Mouse (Mus musculus) heart, embryonic 14.5 days (tissue): ENCODE data around the gene 1700020A23Rik. TPM values are rescaled to one million over a fixed set of nuclear protein-coding genes. Genes with fewer than 3 reads are reported as not detected.
A peak's percentile ranks its signal among the peaks of the same experiment; 100 is the strongest.

Source experiments
- ATAC-seq: fragments of 200-750 bp; cut with Nextera tagmentation; 2 replicates; pipeline ENCODE4 v1.8.0; 2017; ENCODE audit warnings: low read depth, moderate TSS enrichment; ENCODE audit not compliant: insufficient number of reproducible peaks, insufficient read depth, low FRiP score
- H3K27ac ChIP-seq, 2 experiments: fragments of 200-500 bp in 1 of 2; fragments of 300-500 bp in 1 of 2; sonication (generic) in 1 of 2; replicated peaks in 1 of 2; 2 replicates each; pipeline ENCODE4 v1.5.1; 2012 to 2014; ENCODE audit warnings: low read depth in 2 of 2, low read length in 2 of 2, control low read depth in 1 of 2, mild to moderate bottlenecking in 1 of 2, mixed read lengths in 1 of 2; ENCODE audit not compliant: control insufficient read depth in 1 of 2, insufficient read depth in 1 of 2
- H3K27me3 ChIP-seq: fragments of 300-500 bp; sonication (generic); 2 replicates; pipeline ENCODE4 v1.6.1; 2014; ENCODE audit warnings: mild to moderate bottlenecking, low read length, control low read depth; ENCODE audit not compliant: control insufficient read depth, insufficient read depth
- H3K36me3 ChIP-seq: fragments of 300-500 bp; sonication (generic); 2 replicates; pipeline ENCODE4 v1.6.1; 2014; ENCODE audit warnings: mild to moderate bottlenecking, control low read depth, low read length, mixed read lengths; ENCODE audit not compliant: control insufficient read depth, insufficient read depth
- H3K4me1 ChIP-seq, 2 experiments: fragments of 200-500 bp in 1 of 2; fragments of 300-500 bp in 1 of 2; sonication (generic) in 1 of 2; 2 replicates each; pipeline ENCODE4 v1.6.1; 2012 to 2014; ENCODE audit warnings: low read length in 2 of 2, control low read depth in 1 of 2, mixed read lengths in 1 of 2; ENCODE audit not compliant: control insufficient read depth in 2 of 2, insufficient read depth in 2 of 2
- H3K4me2 ChIP-seq: fragments of 300-500 bp; sonication (generic); 2 replicates; pipeline ENCODE4 v1.6.1; 2014; ENCODE audit warnings: mild to moderate bottlenecking, low read length
- H3K4me3 ChIP-seq, 2 experiments: fragments of 200-500 bp in 1 of 2; fragments of 300-500 bp in 1 of 2; sonication (generic) in 1 of 2; 2 replicates each; pipeline ENCODE4 v1.5.1; 2012 to 2014; ENCODE audit warnings: low read length in 2 of 2, mild to moderate bottlenecking in 2 of 2, control low read depth in 1 of 2, low read depth in 1 of 2, moderate library complexity in 1 of 2; ENCODE audit not compliant: control insufficient read depth in 1 of 2, insufficient read depth in 1 of 2
- H3K9ac ChIP-seq: fragments of 300-500 bp; sonication (generic); 2 replicates; pipeline ENCODE4 v1.6.1; 2014; ENCODE audit warnings: mild to moderate bottlenecking, low read length
- H3K9me3 ChIP-seq: fragments of 300-500 bp; sonication (generic); 2 replicates; pipeline ENCODE4 v1.6.1; 2016; ENCODE audit warnings: low read length, control low read depth; ENCODE audit not compliant: control insufficient read depth
- WGBS: fragments of 180-500 bp; shearing (Covaris S2); extraction: QIAGEN DNeasy Blood & Tissue Kit; methylation state at CpG from one replicate; pipeline ENCODE4 v1.1.7; 2014; 5-methylcytosine and 5-hydroxymethylcytosine counted together
- polyA plus RNA-seq: library from polyadenylated mRNA; unstranded; fragments of >200 nt; fragmentation: Nextera tagmentation; extraction: Ambion mirVana; gene quantifications from 2 replicates; pipeline ENCODE4 v1.2.1, GENCODE M21; 2014

Gene 1700020A23Rik
- polyA plus RNA-seq, 1 experiment from 2014 or later, result not detected

- ATAC-seq, result no peak
- no peak overlapping the region for H3K4me2 ChIP-seq
- no peaks in the 10 kb centered on the region for H3K4me1 ChIP-seq
- no peaks in the 10 kb centered on the region for H3K27me3 ChIP-seq
- 33% methylated on average over 16 of the region's 16 CpGs for WGBS
- no peaks in the 10 kb centered on the region for H3K36me3 ChIP-seq
- no peaks in the 10 kb centered on the region for H3K9me3 ChIP-seq
- no peak overlapping the region for H3K9ac ChIP-seq
- no peak overlapping the region for H3K4me3 ChIP-seq
- H3K27ac ChIP-seq, result no peak overlapping the region
Measured at GRCm38 (mm10) chr2:130411558-130412495, 6.8 kb downstream of the 1700020A23Rik start.

GRCm38 (mm10) chr2:130412775-130413174 lies 7.7 kb downstream of the 1700020A23Rik start:
- H3K4me3 ChIP-seq, result no peak overlapping the region
- H3K36me3 ChIP-seq, result no peaks in the 10 kb centered on the region; the same call in 1 of the 2 replicates
- H3K9ac ChIP-seq, result no peak overlapping the region
- H3K4me1 ChIP-seq, result no peaks in the 10 kb centered on the region
- 76% methylated on average over 3 of the region's 3 CpGs for WGBS
- no peak overlapping the region for H3K27ac ChIP-seq
- H3K27me3 ChIP-seq, result no peaks in the 10 kb centered on the region
- no peaks in the 10 kb centered on the region for H3K9me3 ChIP-seq
- ATAC-seq, result no peak
- no peak overlapping the region for H3K4me2 ChIP-seq

GRCm38 (mm10) chr2:130414094-130414856 lies 9.2 kb downstream of the 1700020A23Rik start:
- Histone ChIP-seq H3K4me2 (no peak overlapping the region), H3K36me3 (peaks cover 9% of the 10 kb centered on the region; the same call in 1 of the 2 replicates), H3K27ac (no peak overlapping the region), H3K27me3 (no peaks in the 10 kb centered on the region), H3K9ac (no peak overlapping the region), H3K4me3 (no peak overlapping the region), H3K9me3 (no peaks in the 10 kb centered on the region), H3K4me1 (no peaks in the 10 kb centered on the region)
- 70% methylated on average over 6 of the region's 6 CpGs for WGBS
- no peak for ATAC-seq

GRCm38 (mm10) chr2:130421781-130422620 lies 16.9 kb downstream of the 1700020A23Rik start:
- 94% methylated on average over 26 of the region's 26 CpGs for WGBS
- Histone ChIP-seq H3K36me3 (peaks cover 15% of the 10 kb centered on the region), H3K27me3 (no peaks in the 10 kb centered on the region), H3K9me3 (no peaks in the 10 kb centered on the region), H3K4me1 (peaks cover 6 to 14% of the 10 kb centered on the region in 2 experiments), H3K9ac (no peak overlapping the region), H3K27ac (no peak overlapping the region), H3K4me2 (no peak overlapping the region), H3K4me3 (no peak overlapping the region)
- no peak for ATAC-seq

GRCm38 (mm10) chr2:130423397-130424125 lies 18.5 kb downstream of the 1700020A23Rik start:
- Histone ChIP-seq H3K36me3 (peaks cover 17% of the 10 kb centered on the region), H3K9me3 (no peaks in the 10 kb centered on the region), H3K27me3 (no peaks in the 10 kb centered on the region), H3K4me1 (peaks cover 6 to 14% of the 10 kb centered on the region in 2 experiments), H3K27ac (peak overlapping the region; percentile 78 to 86), H3K9ac (peak overlapping the region; percentile 89), H3K4me2 (peak overlapping the region; percentile 97), H3K4me3 (peak overlapping the region; percentile 67 to 90)
- WGBS, result 12% methylated on average over 49 of the region's 49 CpGs
- peak; percentile 58 for ATAC-seq

- Histone ChIP-seq H3K36me3 (peaks cover 10% of the 10 kb centered on the region), H3K4me1 (peaks cover 6 to 14% of the 10 kb centered on the region in 2 experiments), H3K4me2 (peak within 1 kb of the TSS; percentile 97), H3K9me3 (no peaks in the 10 kb centered on the region), H3K9ac (peak within 1 kb of the TSS; percentile 89), H3K27ac (peak within 1 kb of the TSS; percentile 78 to 86), H3K27me3 (no peaks in the 10 kb centered on the region), H3K4me3 (peak within 1 kb of the TSS; percentile 67 to 90)
- ATAC-seq, result peak; percentile 91
- WGBS, result under 1% methylated on average over 58 of the region's 58 CpGs
Measured at GRCm38 (mm10) chr2:130424126-130424853, 19.2 kb downstream of the 1700020A23Rik start, which contains the start of the genes Vps16 and Pced1a. TSS of gene Vps16 (plus strand) at chr2:130424339. TSS of gene Pced1a (minus strand) at chr2:130424701.
